Mouse (Mus musculus) cerebellum, adult 2 months (tissue): ENCODE data around the gene Sox18.

Experiments
- CTCF ChIP-seq: fragments of 200-500 bp; IDR thresholded peaks from 2 replicates; pipeline ENCODE4 v1.5.1; 2011; ENCODE audit warnings: low read depth, mild to moderate bottlenecking, control low read depth, low read length, moderate library complexity, borderline replicate concordance; ENCODE audit not compliant: insufficient read depth
- POLR2A ChIP-seq: fragments of 200-500 bp; IDR thresholded peaks from 2 replicates; pipeline ENCODE4 v1.6.1; 2011; ENCODE audit warnings: low read length, control low read depth, borderline replicate concordance; ENCODE audit not compliant: insufficient read depth

GRCm38 (mm10) chr2:181673501-181673900 is 2.1 kb upstream of the Sox18 start:
- TF ChIP-seq CTCF = no peak
- no peak for TF ChIP-seq POLR2A
